Mouse (Mus musculus): ENCODE results near the gene Mroh2a. TPM values are rescaled to one million over a fixed set of nuclear protein-coding genes. Genes with fewer than 3 reads are reported as not detected.

Gene Mroh2a
- polyA plus RNA-seq, 1 experiment, result 0.08 TPM

DNA sequence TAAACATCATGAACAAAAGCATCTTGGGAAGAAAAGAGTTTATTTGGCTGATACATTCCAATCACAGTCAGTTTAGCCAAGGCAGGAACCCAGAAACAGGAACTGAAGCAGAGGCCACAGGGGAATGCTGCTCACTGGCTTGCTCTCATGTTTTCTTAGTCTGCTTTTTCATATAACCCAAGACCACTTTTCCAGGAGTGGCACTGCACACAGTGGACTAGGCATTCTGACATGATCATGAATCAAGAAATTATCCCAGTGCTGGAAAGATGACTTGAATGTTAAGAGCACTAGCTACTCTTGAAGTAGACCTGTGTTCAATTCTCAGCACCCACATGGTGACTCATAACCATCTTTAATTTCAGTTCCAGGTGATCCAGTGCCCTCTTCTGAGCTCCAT is 1.0 kb upstream of the Mroh2a start:
- no peaks in the 10 kb centered on the region for H3K36me3 ChIP-seq (ENCODE audit: control insufficient read depth, insufficient read depth, low read length)
- no peaks in the 10 kb centered on the region for H3K27me3 ChIP-seq (replicated peaks; ENCODE audit: control insufficient read depth, insufficient read depth, low read length)
- no peak overlapping the region for H3K27ac ChIP-seq (ENCODE audit: insufficient read depth, low read depth, low read length)
- no peak for TF ChIP-seq POLR2A (IDR thresholded peaks at IDR 0.05; ENCODE audit: low read depth, low read length)
- TF ChIP-seq CTCF (conservative IDR thresholded peaks at IDR 0.05; ENCODE audit: insufficient read depth, insufficient read length, low read depth, low read length), result no peak
- DNase-seq, result no peak
- H3K4me3 ChIP-seq (ENCODE audit: insufficient read depth, low read depth, low read length), result no peak overlapping the region
- H3K4me1 ChIP-seq (ENCODE audit: control insufficient read depth, insufficient read depth, low read length), result no peaks in the 10 kb centered on the region

DNA sequence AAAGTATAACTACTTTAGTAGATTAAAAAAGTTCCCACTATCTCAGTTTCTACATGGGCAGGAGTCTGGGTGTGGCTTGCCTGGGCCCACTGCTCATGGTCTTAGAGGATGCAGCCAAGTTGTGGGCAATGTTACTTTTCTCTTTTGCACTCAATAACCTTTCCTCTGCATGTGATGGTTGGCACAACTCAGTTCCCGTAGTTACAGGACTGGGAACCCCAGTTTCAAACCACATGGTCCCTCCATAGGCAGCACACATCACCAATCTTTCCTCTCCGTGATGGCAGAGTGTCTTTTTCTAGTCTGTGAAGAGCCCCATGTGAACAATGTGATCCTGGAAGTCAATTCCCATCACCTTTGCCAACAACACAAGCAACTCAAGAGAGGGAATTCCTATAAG is 696 bp downstream of the Mroh2a start:
- TF ChIP-seq POLR2A (IDR thresholded peaks at IDR 0.05; ENCODE audit: low read depth, low read length) (no peak), CTCF (conservative IDR thresholded peaks at IDR 0.05; ENCODE audit: insufficient read depth, insufficient read length, low read depth, low read length) (no peak)
- 60% methylated on average over 2 of the region's 2 CpGs for WGBS
- Histone ChIP-seq H3K36me3 (ENCODE audit: control insufficient read depth, insufficient read depth, low read length) (no peaks in the 10 kb centered on the region), H3K27ac (ENCODE audit: insufficient read depth, low read depth, low read length) (no peak overlapping the region), H3K4me3 (ENCODE audit: insufficient read depth, low read depth, low read length) (no peak overlapping the region), H3K4me1 (ENCODE audit: control insufficient read depth, insufficient read depth, low read length) (no peaks in the 10 kb centered on the region), H3K27me3 (replicated peaks; ENCODE audit: control insufficient read depth, insufficient read depth, low read length) (no peaks in the 10 kb centered on the region)
- no peak for DNase-seq

- H3K27me3 ChIP-seq (replicated peaks; ENCODE audit: control insufficient read depth, insufficient read depth, low read length), result no peaks in the 10 kb centered on the region
- no peaks in the 10 kb centered on the region for H3K36me3 ChIP-seq (ENCODE audit: control insufficient read depth, insufficient read depth, low read length)
- no peak for DNase-seq
- no peaks in the 10 kb centered on the region for H3K4me1 ChIP-seq (ENCODE audit: control insufficient read depth, insufficient read depth, low read length)
- no peak overlapping the region for H3K27ac ChIP-seq (ENCODE audit: insufficient read depth, low read depth, low read length)
- 72% methylated on average over 7 of the region's 7 CpGs for WGBS
- no peak overlapping the region for H3K4me3 ChIP-seq (ENCODE audit: insufficient read depth, low read depth, low read length)
- TF ChIP-seq POLR2A (IDR thresholded peaks at IDR 0.05; ENCODE audit: low read depth, low read length), result no peak
- TF ChIP-seq CTCF (conservative IDR thresholded peaks at IDR 0.05; ENCODE audit: insufficient read depth, insufficient read length, low read depth, low read length), result no peak
Observed at GRCm38 (mm10) chr1:88228121-88228520, 1.3 kb downstream of the Mroh2a start.

- no peaks in the 10 kb centered on the region for H3K36me3 ChIP-seq (ENCODE audit: control insufficient read depth, insufficient read depth, low read length)
- H3K4me1 ChIP-seq (ENCODE audit: control insufficient read depth, insufficient read depth, low read length), result no peaks in the 10 kb centered on the region
- no peaks in the 10 kb centered on the region for H3K27me3 ChIP-seq (replicated peaks; ENCODE audit: control insufficient read depth, insufficient read depth, low read length)
- DNase-seq, result no peak
- TF ChIP-seq CTCF (conservative IDR thresholded peaks at IDR 0.05; ENCODE audit: insufficient read depth, insufficient read length, low read depth, low read length) (no peak), POLR2A (IDR thresholded peaks at IDR 0.05; ENCODE audit: low read depth, low read length) (no peak)
- 75% methylated on average over 3 of the region's 3 CpGs for WGBS
- H3K27ac ChIP-seq (ENCODE audit: insufficient read depth, low read depth, low read length), result no peak overlapping the region
- no peak overlapping the region for H3K4me3 ChIP-seq (ENCODE audit: insufficient read depth, low read depth, low read length)
Observed at GRCm38 (mm10) chr1:88229566-88229965, 2.8 kb downstream of the Mroh2a start.

- Histone ChIP-seq H3K4me1 (ENCODE audit: control insufficient read depth, insufficient read depth, low read length) (no peaks in the 10 kb centered on the region), H3K27me3 (replicated peaks; ENCODE audit: control insufficient read depth, insufficient read depth, low read length) (no peaks in the 10 kb centered on the region), H3K4me3 (ENCODE audit: insufficient read depth, low read depth, low read length) (no peak overlapping the region), H3K36me3 (ENCODE audit: control insufficient read depth, insufficient read depth, low read length) (no peaks in the 10 kb centered on the region), H3K27ac (ENCODE audit: insufficient read depth, low read depth, low read length) (no peak overlapping the region)
- DNase-seq, result no peak
- no peak for TF ChIP-seq POLR2A (IDR thresholded peaks at IDR 0.05; ENCODE audit: low read depth, low read length)
- TF ChIP-seq CTCF (conservative IDR thresholded peaks at IDR 0.05; ENCODE audit: insufficient read depth, insufficient read length, low read depth, low read length), result no peak
- 83% methylated on average over 5 of the region's 5 CpGs for WGBS
Observed at GRCm38 (mm10) chr1:88229986-88230385, 3.2 kb downstream of the Mroh2a start.

DNA sequence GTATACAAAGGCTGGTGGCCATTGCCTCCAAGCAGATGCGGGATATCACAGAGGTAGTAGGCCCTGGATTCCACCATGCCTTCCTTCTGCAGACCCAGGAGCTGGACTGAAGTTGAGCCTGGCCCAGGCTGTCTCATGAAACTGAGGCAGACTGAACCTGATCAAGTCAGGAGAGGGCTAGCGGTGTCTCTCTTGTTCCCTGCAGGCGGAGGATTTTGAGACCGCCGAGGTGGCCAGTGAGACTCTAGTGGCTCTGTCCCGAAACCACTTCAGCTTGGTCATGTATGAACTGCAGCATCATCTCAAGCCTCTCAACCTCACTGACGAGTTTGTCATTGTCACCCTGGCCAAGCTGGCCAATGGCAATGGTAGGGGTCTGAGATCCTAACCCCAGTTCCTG is 3.6 kb downstream of the Mroh2a start:
- Histone ChIP-seq H3K27ac (ENCODE audit: insufficient read depth, low read depth, low read length) (no peak overlapping the region), H3K4me1 (ENCODE audit: control insufficient read depth, insufficient read depth, low read length) (no peaks in the 10 kb centered on the region), H3K36me3 (ENCODE audit: control insufficient read depth, insufficient read depth, low read length) (no peaks in the 10 kb centered on the region), H3K4me3 (ENCODE audit: insufficient read depth, low read depth, low read length) (no peak overlapping the region), H3K27me3 (replicated peaks; ENCODE audit: control insufficient read depth, insufficient read depth, low read length) (no peaks in the 10 kb centered on the region)
- TF ChIP-seq CTCF (conservative IDR thresholded peaks at IDR 0.05; ENCODE audit: insufficient read depth, insufficient read length, low read depth, low read length) (no peak), POLR2A (IDR thresholded peaks at IDR 0.05; ENCODE audit: low read depth, low read length) (no peak)
- WGBS, result 71% methylated on average over 7 of the region's 7 CpGs
- no peak for DNase-seq

- Histone ChIP-seq H3K36me3 (ENCODE audit: control insufficient read depth, insufficient read depth, low read length) (no peaks in the 10 kb centered on the region), H3K27me3 (replicated peaks; ENCODE audit: control insufficient read depth, insufficient read depth, low read length) (no peaks in the 10 kb centered on the region), H3K4me1 (ENCODE audit: control insufficient read depth, insufficient read depth, low read length) (no peaks in the 10 kb centered on the region), H3K4me3 (ENCODE audit: insufficient read depth, low read depth, low read length) (no peak overlapping the region), H3K27ac (ENCODE audit: insufficient read depth, low read depth, low read length) (no peak overlapping the region)
- TF ChIP-seq POLR2A (IDR thresholded peaks at IDR 0.05; ENCODE audit: low read depth, low read length), result no peak
- 75% methylated on average over 6 of the region's 6 CpGs for whole genome bisulfite sequencing
- DNase-seq, result no peak
Observed at GRCm38 (mm10) chr1:88230981-88231802, 4.4 kb downstream of the Mroh2a start.

All from kidney, adult 2 months (tissue).